Mouse (Mus musculus): ENCODE data around the gene Tsga10ip.

Tsga10ip gene

DNA sequence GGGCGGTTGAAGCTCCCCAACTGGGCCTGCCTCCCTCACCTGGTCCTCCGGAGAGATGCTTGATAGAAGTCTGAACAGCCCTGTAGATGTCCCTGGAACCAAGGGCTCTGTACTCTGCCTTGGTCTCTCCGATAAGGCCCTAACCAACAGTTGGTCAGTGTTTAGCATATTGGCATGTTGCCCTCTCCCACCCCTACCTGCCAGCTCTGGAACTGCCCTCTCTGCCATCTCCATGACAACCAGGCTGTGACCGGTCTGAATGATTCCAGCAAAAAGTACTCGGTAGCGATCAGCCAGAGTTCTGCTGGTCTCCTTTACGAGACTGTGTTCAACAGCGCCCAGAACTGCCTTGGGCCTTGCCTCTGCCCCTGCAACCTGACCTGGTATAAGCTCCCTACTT is at the start of gene Tsga10ip:
Gene Tsga10ip, minus strand, starts transcription at position 234 of the 400 bp plus-strand sequence.
- no peak for DNase-seq

DNA sequence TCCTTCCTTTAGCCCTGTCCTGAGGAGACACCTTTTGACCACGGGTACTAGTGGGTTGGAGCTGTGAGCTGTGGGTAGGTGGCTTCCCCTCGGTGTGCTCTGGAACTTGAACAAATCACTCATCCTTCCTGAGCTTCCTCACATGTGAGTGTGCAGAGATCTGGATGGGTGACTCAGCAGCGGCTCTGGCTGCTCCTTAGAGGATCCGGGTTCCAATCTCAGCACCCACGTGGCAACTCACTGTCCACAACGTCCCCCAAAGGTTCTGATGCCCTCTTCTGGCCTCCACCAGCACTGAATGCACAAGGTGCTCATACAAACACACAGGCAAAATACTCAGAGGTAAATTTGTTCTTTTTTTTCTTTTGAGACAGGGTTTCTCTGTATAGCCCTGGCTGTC is 49.4 kb upstream of the Tsga10ip start:
- DNase-seq = no peak

DNA sequence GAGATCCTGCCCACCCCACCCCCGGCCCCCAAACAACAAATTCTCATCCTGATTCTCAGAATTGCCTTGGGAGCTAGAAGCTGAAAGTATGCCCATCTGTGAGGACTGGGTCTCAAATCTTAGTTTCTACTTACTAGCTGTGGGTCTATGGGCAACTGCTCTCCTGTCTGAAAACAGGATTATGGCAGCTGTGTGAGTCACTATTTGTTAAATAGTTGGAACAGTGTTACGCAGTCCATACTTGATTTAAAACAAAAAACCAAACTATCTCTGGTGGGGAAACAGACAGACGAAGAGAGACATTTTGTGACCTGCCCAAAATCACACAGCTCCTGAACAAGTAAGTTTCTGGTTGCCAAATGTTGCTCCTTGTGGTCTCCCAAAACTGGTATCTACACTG is 47.3 kb upstream of the Tsga10ip start:
- no peak for DNase-seq

DNA sequence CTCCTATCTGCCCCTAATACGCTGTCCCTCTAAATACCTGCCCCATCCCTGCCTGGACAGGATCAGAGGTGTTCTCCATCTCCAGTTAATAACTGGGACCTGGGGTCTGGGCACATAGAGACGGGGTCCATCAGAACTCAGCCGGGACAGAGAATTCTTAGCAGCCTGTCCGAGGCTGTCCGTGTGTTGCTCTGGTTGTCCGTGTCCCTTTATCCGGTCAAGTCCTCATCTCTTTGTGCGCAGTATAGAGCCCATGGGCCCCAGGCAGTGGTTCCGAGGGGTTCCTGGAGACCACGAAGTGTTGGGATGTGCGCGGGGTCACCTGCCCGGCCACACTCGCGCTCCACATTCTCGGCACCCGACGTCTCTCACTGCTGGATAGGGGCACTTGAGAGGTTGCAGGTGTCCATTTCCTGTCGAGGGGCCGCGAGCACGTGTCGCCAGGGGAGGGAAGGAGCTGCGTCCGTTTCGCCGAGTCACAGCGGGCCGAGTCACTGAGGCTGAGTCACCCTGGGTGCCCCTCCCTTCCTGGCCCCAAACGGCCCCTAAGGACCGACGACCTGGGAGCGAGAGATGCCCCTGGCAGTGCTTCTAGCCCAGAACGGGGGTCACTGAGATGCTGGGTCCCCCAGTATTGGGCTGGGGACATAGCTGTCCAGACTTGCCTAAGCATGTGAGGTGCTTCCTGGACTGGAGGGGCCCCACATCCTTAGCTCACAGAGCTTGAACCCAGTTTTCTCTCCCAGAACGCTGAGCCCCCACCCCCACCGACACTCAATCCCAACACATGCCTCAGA is 46.2 kb upstream of the Tsga10ip start:
- DNase-seq = peak; percentile 33

DNA sequence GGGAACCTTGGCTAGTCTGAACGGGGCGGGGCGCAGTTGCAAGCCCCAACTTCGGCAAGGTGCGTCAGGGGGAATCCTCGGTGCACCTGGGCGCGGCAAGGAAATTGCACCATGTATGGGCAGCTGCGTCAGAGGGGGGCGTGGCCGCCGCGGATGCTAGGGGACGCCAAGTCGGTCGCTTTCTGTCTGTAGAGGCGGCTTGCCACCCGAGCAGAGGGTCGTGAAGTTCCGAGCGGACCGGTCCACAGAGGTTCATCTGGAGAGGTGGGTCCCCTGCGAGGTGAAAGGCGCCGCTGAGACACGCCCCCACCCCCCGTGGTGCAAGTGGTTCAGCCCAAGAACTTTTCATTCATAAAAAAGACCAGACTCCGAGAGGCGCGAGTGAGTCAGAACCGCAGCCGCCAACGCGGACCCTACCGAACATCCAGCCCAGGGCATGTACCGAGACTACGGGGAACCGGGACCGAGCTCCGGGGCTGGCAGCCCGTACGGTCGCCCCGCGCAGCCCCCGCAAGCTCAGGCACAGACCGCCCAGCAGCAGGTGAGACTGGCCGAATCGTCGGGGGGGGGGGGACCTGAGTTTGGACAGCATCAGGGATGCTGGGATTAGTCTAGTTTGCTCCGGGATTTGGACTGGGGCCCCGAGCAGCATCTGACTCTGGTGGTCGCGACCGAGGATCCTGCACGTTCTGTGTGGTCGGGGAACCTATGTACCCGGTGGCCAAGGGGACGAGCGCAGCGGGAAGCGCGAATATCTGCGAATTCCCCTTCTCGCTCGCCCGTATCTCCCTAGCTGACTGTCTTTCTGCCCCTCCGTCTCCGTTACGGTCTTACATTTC is 45.4 kb upstream of the Tsga10ip start, which contains the start of gene Fosl1:
Gene Fosl1, plus strand, starts transcription at position 33 of the 839 bp plus-strand sequence.
- peak; percentile 78 for DNase-seq

DNA sequence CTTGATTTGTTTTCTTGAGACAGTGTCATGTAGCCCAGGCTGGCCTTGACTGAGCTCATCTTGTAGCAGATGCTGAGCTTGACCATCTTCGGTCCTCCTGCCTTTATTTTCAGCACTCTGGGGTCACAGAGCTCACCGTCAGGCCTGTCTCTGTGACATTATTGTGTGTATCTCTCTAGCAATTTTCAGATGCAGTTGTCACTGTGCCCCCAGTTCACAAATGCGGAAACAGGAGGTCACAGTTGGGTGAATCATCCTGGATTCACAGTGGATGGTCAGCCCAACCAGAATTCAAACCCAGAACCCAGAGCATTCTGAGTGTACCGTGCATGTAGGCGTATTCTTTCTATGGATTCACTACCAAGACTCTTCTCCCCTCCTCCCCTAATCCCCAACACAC is 43.4 kb upstream of the Tsga10ip start:
- DNase-seq = no peak

DNA sequence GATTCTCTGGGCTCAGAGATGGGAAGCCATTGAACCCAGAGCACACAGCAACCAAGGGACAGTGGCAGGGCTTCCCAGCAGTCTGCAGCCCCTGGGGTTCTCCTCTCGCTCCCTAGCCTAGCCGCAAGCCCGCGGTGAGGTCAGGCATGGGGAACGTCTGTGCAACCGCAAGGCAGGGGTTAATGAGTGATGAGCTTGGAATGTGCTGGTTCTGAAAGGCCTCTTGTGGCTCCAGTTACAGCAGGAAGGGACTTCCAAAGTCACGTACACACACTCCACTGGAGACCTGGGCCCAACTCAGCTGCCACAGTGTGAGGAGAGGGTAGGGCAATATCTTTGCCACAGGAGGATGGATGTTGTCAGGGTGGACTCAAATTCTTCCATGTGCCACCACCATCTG is 42.6 kb upstream of the Tsga10ip start:
- no peak for DNase-seq

DNA sequence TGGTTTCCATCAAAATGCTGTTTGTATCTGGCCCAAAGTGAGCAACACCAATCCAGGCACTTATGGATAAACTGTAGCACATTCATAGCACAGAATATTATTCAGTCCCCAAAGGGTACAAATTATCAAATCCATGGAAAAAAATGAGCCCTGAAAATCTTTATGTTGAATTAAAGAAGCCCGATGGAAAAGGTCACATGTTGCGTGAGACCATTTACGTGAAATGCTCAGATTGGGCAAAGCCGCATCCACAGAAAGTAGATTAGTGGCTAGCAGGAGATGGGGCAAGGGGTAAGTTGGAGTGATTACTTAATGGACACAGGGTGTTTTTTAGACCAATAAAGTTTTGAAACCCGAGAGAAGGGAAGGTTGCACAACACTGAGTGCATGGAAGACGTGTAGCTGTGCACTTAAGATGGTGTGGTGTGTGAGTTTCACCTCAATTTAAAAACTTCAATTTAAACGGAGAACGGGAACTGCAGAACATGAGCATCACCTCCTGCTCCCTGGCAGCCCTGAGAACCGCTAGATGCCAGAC is 42.1 kb upstream of the Tsga10ip start:
- no peak for DNase-seq

DNA sequence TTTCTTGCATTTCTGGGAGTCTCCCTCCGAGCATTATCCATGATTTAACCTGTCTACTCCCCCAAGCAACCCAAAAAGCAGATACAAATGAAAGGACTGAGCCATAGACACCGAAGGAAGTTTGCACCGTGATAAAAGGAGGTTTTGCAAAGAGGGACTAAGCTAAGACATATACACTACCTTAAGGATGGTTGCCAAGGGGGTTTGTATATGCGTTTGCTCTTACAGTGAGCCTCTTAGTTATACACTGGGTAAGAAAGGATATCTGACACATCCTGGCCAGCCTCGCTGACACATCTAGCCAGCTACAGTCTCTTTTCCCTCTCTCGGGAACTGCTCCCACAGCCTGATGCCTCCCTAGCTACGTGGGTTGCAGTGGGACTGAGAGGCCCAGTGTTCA is 31.6 kb upstream of the Tsga10ip start:
- no peak for DNase-seq

DNA sequence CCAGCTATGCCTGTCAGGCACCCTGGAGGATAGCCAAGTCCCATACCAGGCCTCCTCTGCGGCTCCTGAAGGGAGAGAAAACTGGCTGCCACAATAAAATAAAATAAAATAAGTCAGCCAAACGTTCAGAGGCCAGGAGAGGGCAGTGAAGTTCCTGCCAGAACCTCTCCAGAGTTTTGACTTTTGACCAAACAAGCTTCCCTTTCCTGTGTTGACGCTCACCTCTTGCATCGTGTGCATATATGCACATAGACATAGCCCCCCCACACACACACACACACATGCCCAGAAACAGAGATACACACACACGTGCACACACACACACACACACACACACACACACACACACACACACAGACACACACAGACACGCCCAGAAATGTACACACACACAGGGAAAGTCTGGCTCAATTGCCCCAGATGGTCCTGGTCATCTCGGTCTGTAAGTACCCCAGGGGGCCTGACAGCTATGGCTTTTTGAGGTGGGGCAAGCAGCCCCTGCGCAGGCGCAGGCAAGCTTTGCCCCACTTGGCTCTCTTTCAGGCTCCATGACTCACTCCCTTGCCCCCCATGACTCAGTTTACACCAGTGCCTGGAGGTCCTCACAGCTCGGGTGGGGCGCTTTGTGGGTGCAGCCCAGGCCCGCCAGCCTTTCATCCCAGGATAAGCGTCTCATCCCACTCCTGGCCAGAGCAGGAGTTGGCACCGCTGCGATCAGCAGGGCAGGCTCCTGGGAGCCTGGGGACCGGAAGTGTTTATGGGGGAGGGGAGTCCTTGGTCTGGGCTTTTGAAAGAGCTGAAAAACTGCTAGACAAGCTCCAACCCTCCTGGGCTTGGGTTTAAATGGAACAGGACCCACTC is 30.9 kb upstream of the Tsga10ip start:
- DNase-seq = peak; percentile 62

DNA sequence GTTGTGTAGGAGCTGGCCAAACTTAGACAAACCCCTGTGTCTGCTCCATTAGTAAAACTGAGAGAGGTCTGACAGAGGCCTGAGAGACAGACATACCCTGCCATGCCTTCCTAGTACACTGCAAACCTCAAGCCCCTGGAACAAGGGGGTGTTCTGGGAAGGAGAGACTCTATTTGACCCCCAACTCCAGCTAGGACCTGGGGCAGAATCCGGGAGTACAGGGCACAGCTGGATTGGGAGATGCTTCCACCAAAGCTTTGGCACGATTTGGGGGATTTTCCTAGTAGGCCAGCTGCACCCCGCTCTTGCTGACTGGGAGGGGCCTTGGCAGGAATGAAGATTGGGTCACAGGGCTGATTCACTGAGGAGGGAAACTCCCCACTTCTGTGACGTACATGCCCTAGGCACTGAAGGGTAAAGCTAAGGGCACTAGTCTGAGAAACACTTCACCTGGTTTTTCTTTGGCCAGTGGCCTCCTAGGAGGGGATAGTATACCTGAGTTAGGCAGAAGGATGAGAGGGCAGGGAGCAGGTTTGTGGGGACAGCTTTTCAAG is 29.7 kb upstream of the Tsga10ip start:
- no peak for DNase-seq

DNA sequence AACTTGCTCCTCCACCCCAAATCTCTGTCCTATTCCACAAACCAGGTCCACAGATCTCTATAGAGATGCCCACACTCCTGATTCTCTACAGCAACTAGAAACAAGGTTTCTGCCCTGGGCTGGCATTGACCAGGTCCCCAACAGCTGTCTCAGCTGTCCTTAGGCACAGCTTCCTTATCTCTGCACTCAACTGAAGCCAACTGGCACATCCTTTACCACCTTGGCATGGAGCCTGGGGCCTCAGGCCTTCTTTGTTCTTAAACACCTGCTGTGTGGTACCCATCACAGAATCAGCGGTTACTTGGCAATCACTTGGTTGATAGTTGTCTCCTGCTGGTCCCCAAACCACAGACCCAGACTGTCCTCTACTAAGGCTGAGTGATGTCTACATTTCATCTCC is 28.1 kb upstream of the Tsga10ip start:
- DNase-seq = no peak

DNA sequence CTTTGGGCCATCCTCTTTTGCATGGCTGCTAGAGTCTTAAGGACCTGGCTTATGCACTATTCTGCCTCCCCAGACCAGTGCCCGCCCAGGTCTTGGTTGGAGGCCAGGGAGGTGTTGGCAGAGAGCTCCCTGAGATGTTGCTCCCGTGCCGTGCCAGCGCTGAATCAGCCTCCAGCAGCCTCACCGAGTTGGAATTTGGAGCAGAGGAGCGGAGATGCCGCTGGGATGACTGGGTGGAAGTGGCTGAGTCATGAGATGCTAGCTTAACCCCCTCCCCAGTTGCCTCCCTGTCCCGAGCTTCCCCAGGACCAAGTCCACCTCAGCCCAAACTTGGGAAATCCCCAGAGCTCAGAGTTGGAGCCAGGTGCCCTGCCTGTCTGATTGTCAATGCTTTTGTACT is 27.5 kb upstream of the Tsga10ip start:
- DNase-seq = peak; percentile 75

DNA sequence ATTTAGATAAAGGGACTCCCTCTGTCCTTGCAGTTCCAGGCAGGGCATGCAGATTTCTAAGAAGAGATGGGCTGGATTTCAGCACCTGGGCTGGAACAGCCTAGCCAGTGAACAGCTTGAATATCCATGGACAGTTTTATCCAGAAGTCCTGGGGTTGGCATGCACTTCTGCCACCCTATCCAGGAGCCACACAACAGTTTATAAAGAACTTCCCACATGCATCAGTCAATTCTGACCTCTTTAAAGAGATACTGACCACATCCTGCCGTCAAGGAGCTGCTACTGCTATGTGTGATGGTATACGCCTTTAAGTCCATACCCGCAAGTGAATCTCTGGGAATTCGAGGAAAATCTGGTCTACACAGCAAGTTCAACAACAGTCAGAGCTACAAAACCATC is 26.9 kb upstream of the Tsga10ip start:
- DNase-seq = no peak

DNA sequence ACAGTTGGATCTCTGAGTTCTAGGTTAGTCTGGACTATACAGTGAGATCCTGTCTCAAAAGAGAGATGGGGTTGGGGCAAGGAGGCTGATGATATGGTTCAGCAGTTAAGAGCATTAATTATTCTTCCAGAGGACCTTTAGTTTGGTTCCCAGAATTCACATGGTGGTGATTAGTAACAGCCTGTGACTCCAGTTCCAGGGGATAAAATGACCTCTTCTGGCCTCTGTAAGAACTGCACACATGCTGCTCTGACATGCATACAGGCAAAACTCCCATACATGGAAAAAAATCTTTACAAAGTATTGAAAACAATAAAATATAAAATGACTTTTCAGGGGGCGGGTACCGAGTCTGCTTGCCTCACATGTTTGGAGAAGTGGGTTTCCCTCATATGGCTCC is 25.8 kb upstream of the Tsga10ip start:
- DNase-seq = no peak

DNA sequence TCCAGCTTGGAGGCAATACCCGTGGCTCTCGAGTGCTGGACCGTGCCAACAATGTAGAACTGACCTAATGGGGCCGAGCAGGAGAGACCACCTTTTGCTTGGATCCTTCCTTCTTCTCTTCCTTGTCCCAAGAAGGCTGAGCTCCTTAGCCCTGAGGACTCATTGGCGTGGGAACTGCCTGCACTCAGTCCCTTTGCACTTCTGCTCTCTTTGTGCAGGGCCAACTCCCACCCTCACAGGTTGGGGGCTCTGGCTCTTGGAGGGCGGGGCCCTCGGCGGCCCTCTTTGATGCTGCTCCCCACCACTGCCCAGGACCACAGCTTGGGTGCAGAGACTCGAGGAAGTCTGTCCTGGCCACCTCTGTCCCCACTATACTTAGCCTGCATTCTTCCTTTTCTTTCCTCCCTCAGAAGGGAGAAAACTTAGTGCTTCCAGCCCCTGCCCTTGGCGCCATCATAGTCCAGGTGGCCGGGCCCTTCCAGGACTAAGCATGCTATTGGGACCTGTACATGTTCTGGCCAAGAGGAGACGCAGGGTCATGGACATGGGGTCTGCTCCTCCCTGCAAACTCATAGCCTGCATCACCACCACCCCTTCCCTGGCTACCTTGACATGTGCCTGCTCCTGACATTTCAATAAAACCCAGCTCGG is 24.4 kb upstream of the Tsga10ip start:
- peak; percentile 61 for DNase-seq

DNA sequence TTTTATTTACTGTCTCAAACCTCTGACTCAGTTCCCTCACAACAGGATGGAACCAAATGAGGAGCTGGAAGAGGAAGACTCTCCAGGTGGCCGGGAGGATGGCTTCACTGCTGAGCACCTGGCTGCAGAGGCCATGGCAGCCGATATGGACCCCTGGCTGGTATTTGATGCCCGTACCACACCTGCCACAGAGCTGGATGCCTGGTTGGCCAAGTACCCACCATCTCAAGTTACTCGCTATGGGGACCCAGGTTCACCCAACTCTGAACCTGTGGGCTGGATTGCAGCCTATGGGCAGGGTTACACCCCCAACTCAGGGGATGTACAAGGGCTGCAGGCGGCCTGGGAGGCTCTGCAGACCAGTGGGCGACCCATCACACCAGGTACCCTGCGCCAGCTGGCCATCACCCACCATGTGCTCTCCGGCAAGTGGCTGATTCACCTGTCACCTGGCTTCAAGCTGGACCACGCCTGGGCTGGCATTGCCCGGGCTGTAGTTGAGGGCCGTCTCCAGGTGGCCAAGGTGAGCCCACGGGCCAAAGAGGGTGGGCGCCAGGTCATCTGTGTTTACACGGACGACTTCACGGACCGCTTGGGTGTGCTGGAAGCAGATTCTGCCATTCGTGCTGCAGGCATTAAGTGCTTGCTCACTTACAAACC is 23.7 kb upstream of the Tsga10ip start:
- peak; percentile 74 for DNase-seq

DNA sequence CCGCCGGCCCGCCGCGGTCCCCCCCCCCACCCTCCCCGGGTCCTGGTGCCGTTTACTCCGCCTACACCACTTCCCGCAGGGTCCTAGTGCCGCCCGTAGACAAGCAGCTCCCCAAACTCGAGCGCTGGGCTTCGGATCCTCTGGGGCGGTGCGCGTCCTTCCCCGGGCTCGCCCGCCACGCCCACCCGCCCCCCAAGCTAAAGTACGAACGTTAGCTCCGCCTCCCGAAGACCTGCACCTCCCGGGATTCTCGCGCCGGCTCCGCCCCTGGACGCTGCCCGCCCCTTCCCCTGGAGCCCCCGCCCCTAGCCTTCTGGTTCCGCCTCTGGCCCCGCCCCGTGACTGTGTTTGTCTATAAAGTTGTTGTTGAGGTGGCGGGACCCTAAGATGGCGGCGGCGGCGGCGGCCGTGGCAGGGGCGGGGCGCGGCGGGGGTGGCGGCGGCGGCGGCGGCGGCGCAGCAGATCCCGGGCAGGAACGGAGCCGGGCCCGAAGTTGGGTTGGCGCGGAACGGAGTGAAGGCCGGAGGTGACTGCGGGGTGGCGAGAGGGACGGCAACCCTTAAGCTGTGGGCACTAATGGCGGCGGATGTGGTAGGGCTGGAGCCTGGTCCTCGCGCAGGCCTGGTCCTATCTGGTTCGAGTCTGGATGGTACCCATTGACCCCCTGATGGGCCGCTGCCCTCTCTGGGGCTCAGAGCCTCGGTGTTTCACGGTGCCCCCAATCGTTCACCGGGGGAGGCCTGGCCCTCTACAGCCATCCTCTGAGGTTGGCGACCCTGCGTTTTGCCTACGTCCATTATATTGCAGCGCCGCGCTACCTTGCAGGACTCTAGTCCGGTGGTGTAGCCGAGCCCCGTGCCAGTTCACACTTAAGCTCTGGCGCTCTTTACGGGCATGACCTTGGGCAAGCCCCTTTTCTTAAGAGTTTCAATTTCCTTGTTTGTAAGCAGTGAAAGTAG is 22.7 kb upstream of the Tsga10ip start, which contains the start of the genes Drap1 and AI837181:
Gene Drap1, minus strand, starts transcription at position 198 of the 960 bp plus-strand sequence.
Gene AI837181, plus strand, starts transcription at position 363 of the 960 bp plus-strand sequence.
- DNase-seq = peak; percentile 91

DNA sequence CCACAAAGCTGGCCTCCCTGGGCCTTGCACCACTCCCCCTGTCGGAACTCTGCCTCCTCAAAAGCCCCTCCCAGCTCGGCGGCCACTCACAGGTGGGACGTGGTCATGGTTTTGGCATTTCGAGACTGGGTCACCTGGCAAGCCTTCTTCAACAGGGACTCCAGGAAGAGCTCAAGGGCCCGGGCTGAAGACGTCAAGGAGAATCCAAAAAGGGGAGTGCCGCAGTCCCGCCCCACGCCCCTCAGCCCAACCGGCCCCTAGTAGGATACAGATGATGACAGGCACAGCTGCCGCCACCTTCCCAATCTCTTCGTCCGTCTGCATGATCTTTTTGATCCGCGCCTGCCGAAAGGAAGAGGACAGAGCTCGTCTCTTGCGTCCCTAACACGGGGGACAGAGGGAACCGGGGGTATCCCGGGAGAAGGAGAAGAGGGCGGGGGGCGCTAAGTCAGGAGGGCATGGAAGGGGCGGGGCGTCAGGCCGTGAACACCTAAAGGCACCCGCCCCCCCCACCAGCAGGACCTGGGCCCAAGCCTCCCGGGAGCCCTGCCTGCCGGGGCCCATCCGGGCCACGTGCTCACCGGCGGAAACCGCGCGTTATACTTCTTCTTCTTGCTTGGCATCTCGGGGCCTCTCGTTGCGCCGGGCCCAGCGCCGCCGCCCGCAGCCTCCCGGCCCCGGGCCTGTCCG is 21.9 kb upstream of the Tsga10ip start:
- DNase-seq = peak; percentile 88
